Mouse (Mus musculus) CH12.LX (cell line): ENCODE measurements around the gene AI837181. TPM values are rescaled to one million over a fixed set of nuclear protein-coding genes. Genes with fewer than 3 reads are reported as not detected.

Experiments used
- DNase-seq: peaks from one replicate; pipeline ENCODE4 v3.0.0-alpha.2; 2013; ENCODE audit errors: extremely low read depth
- H3K27ac ChIP-seq: 2 replicates; pipeline ENCODE4 v1.5.1; 2012; ENCODE audit warnings: low read depth, mild to moderate bottlenecking, control low read depth, moderate library complexity; ENCODE audit not compliant: insufficient read depth
- H3K27me3 ChIP-seq: replicated peaks from 2 replicates; pipeline ENCODE3; 2012; ENCODE audit warnings: inconsistent platforms
- H3K36me3 ChIP-seq, 2 experiments: replicated peaks in 1 of 2; 2 replicates each; pipeline versions ENCODE3 to v1.6.1; 2012; ENCODE audit warnings: inconsistent platforms in 1 of 2, low read length in 1 of 2, mild to moderate bottlenecking in 1 of 2, mixed read lengths in 1 of 2, moderate library complexity in 1 of 2; ENCODE audit not compliant: control insufficient read depth in 1 of 2, insufficient read depth in 1 of 2
- H3K4me1 ChIP-seq, 2 experiments: 2 replicates each; pipeline ENCODE4 v1.6.1; 2012; ENCODE audit warnings: inconsistent platforms in 1 of 2, moderate library complexity in 1 of 2; ENCODE audit not compliant: insufficient read depth in 2 of 2, control insufficient read depth in 1 of 2
- H3K4me2 ChIP-seq: 2 replicates; pipeline ENCODE4 v1.6.1; 2012; ENCODE audit warnings: low read depth, mild to moderate bottlenecking, control low read depth; ENCODE audit not compliant: poor library complexity, insufficient read depth, severe bottlenecking
- H3K4me3 ChIP-seq, 3 experiments: fragments of 150-350 bp in 1 of 3; sonication (generic) in 1 of 3; replicated peaks in 1 of 3; 2 replicates each; pipeline versions ENCODE3 to v1.5.1; 2011 to 2012; ENCODE audit warnings: low read depth in 2 of 3, low read length in 2 of 3, mild to moderate bottlenecking in 2 of 3, moderate library complexity in 2 of 3, control low read depth in 1 of 3, improper control_type of control experiment in 1 of 3, inconsistent platforms in 1 of 3, mixed read lengths in 1 of 3; ENCODE audit not compliant: poor library complexity in 1 of 3
- H3K79me2 ChIP-seq: replicated peaks from 2 replicates; pipeline ENCODE4 v1.6.1; 2012; ENCODE audit warnings: mild to moderate bottlenecking, moderate library complexity; ENCODE audit not compliant: control insufficient read depth, poor library complexity, insufficient read depth, severe bottlenecking; ENCODE audit errors: extremely low read depth
- H3K9ac ChIP-seq: 2 replicates; pipeline ENCODE4 v1.6.1; 2012; ENCODE audit warnings: low read depth, mild to moderate bottlenecking, control low read depth, moderate library complexity; ENCODE audit not compliant: insufficient read depth
- H3K9me3 ChIP-seq: replicated peaks from 2 replicates; pipeline ENCODE3; 2012; ENCODE audit warnings: low read length, inconsistent platforms, mixed read lengths
- CHD1 ChIP-seq: IDR thresholded peaks from 2 replicates; pipeline ENCODE4 v1.6.1; 2012; ENCODE audit warnings: low read depth, low read length, improper control_type of control experiment, inconsistent platforms
- CTCF ChIP-seq, 2 experiments: IDR thresholded peaks in 1 of 2; conservative IDR thresholded peaks in 1 of 2; 2 replicates each; pipeline ENCODE4 v1.5.1; 2011 to 2012; ENCODE audit warnings: low read depth in 2 of 2, low read length in 2 of 2, improper control_type of control experiment in 1 of 2, inconsistent platforms in 1 of 2, mild to moderate bottlenecking in 1 of 2, moderate library complexity in 1 of 2
- E2F4 ChIP-seq: IDR thresholded peaks from 2 replicates; pipeline ENCODE4 v1.6.1; 2011; ENCODE audit warnings: low read depth, low read length, improper control_type of control experiment; ENCODE audit not compliant: insufficient replicate concordance
- ELF1 ChIP-seq: IDR thresholded peaks from 2 replicates; pipeline ENCODE4 v1.6.1; 2014; ENCODE audit warnings: low read depth, mild to moderate bottlenecking, inconsistent platforms, low read length, improper control_type of control experiment
- ETS1 ChIP-seq: conservative IDR thresholded peaks from 2 replicates; pipeline ENCODE4 v1.6.1; 2012; ENCODE audit warnings: low read depth, mild to moderate bottlenecking, inconsistent platforms, low read length, improper control_type of control experiment, moderate library complexity
- MAFK ChIP-seq: IDR thresholded peaks from 2 replicates; pipeline ENCODE4 v1.6.1; 2011; ENCODE audit warnings: low read length, improper control_type of control experiment; ENCODE audit not compliant: insufficient replicate concordance
- MAX ChIP-seq: IDR thresholded peaks from 2 replicates; pipeline ENCODE4 v1.6.1; 2011; ENCODE audit warnings: low read length, improper control_type of control experiment
- MAZ ChIP-seq: IDR thresholded peaks from 2 replicates; pipeline ENCODE4 v1.6.1; 2012; ENCODE audit warnings: low read depth, mild to moderate bottlenecking, inconsistent platforms, low read length, improper control_type of control experiment, moderate library complexity
- MEF2A ChIP-seq: IDR thresholded peaks from 2 replicates; pipeline ENCODE4 v1.6.1; 2014; ENCODE audit warnings: low read depth, mild to moderate bottlenecking, inconsistent platforms, low read length, improper control_type of control experiment, borderline replicate concordance
- MXI1 ChIP-seq: IDR thresholded peaks from 2 replicates; pipeline ENCODE4 v1.6.1; 2011; ENCODE audit warnings: mild to moderate bottlenecking, low read depth, low read length, improper control_type of control experiment
- MYC ChIP-seq: IDR thresholded peaks from 2 replicates; pipeline ENCODE4 v1.6.1; 2011; ENCODE audit warnings: low read depth, mild to moderate bottlenecking, improper control_type of control experiment, low read length
- PAX5 ChIP-seq: IDR thresholded peaks from 2 replicates; pipeline ENCODE4 v1.6.1; 2012; ENCODE audit warnings: low read length, inconsistent platforms, mixed read lengths
- POLR2A ChIP-seq: IDR thresholded peaks from 2 replicates; pipeline ENCODE4 v1.6.1; 2011; ENCODE audit warnings: low read depth, mild to moderate bottlenecking, improper control_type of control experiment, low read length
- SIN3A ChIP-seq: IDR thresholded peaks from 2 replicates; pipeline ENCODE4 v1.6.1; 2012; ENCODE audit warnings: low read length, improper control_type of control experiment, inconsistent platforms
- TCF12 ChIP-seq: IDR thresholded peaks from 2 replicates; pipeline ENCODE4 v1.6.1; 2014; ENCODE audit warnings: low read depth, mild to moderate bottlenecking, inconsistent platforms, low read length, improper control_type of control experiment
- USF1 ChIP-seq: IDR thresholded peaks from 2 replicates; pipeline ENCODE4 v1.6.1; 2014; ENCODE audit warnings: low read depth, mild to moderate bottlenecking, inconsistent platforms, low read length, improper control_type of control experiment
- USF2 ChIP-seq: conservative IDR thresholded peaks from 2 replicates; pipeline ENCODE4 v1.6.1; 2011; ENCODE audit warnings: low read depth, low read length, improper control_type of control experiment
- ZKSCAN1 ChIP-seq: IDR thresholded peaks from 2 replicates; pipeline ENCODE4 v1.6.1; 2012; ENCODE audit warnings: low read depth, inconsistent platforms, low read length, improper control_type of control experiment, borderline replicate concordance
- dilution Hi-C: fragments of 300-500 bp; cut with MboI; formaldehyde crosslinking; loops from 2 replicates; pipeline ENCODE4 v1.14.3; 2020; ENCODE audit warnings: low sequenced_read_pairs; ENCODE audit not compliant: extremely low pct_unique_long_range_greater_than_20kb, extremely low pct_ligation_motif_present
- in situ Hi-C: fragments of 300-500 bp; cut with MboI; formaldehyde crosslinking; loops from 3 replicates; pipeline ENCODE4 v1.14.3; 2019; ENCODE audit warnings: low sequenced_read_pairs, low pct_ligation_motif_present, low pct_unique_long_range_greater_than_20kb, mixed read lengths
- polyA plus RNA-seq: library from polyadenylated mRNA; unstranded; fragments of >175 nt; gene quantifications from 2 replicates; pipeline ENCODE4 v1.2.1, GENCODE M21; 2012; ENCODE audit warnings: low read depth; ENCODE audit not compliant: insufficient read length
- total RNA-seq, 2 experiments: library from RNA; depleted of rRNA; stranded (reverse); fragments of 300-350 nt in 1 of 2; fragments of >200 nt in 1 of 2; gene quantifications; 2 replicates each; pipeline ENCODE4 v1.2.3; 2012 to 2014

The AI837181 gene
- total and polyA plus RNA-seq, 3 experiments: 9.8 to 25.1 (median 22.0) TPM

DNA sequence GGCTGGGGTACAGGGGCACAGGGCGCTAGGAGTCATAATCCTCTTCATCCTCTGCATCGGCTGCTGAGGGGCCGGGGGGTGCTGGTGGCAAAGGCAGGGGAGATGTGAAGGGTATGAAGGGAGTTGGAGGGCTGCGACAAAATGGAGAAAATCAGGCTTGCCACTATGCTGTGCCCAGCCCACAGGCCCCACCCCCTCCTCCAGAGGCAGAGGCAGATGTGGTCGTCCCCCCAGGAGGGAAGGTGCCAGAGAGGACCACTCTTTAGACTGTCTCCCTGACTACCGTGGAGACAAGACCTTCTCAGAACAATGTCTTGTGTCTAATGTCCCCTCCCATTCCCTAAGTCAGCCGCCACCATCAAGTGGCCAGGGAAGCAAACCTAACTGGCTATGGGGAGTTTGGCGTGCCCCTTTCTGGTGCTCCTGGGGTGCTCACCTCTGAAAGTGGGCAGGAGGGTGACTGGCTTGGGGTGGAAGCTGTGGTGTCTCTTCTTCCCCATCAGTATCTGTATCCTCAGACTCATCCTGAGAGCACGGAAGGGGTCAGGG, 2.0 kb upstream of the AI837181 start:
- TF ChIP-seq USF1 (no peak), ETS1 (no peak), ELF1 (no peak), ZKSCAN1 (no peak), MAFK (no peak), CHD1 (no peak)
- TF ChIP-seq, all 38 proteins: peak for 0
- Histone ChIP-seq H3K9me3 (no peaks in the 10 kb centered on the region), H3K79me2 (no peaks in the 10 kb centered on the region; the same call in 1 of the 2 replicates), H3K4me3 (no peak overlapping the region), H3K4me2 (no peak overlapping the region), H3K27ac (no peak overlapping the region), H3K4me1 (peaks cover 16 to 32% of the 10 kb centered on the region in 2 experiments), H3K27me3 (no peaks in the 10 kb centered on the region), H3K9ac (no peak overlapping the region), H3K36me3 (peaks cover 35 to 68% of the 10 kb centered on the region in 2 experiments)
- no peak for DNase-seq
- in situ Hi-C loops (no loop called here), dilution Hi-C loops (no loop called here)

DNA sequence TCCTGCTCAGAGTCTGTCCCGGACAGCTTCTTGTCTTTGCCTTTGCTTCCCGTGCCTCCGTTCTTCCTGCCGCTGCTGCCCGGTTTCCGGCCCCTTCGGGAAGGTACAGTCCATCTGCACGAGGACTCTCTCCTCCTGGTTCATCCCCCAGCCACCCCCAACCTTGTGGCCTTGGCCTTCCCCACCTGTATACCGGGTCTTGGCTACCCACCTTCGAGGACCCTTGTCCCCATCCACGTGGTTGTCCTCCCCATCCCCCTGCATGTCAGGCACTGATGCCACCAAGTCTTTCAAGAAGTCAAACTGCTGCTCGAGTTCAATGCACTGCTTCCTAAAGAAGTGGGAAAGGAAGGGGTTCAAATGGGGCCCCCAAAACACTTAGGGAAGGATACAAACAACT, 1.4 kb upstream of the AI837181 start:
- DNase-seq: no peak
- peak overlapping the region; percentile 62 to 76 (median 67) for H3K4me3 ChIP-seq
- H3K27ac ChIP-seq: no peak overlapping the region
- dilution Hi-C loops (no loop called here), in situ Hi-C loops (no loop called here)
- TF ChIP-seq CHD1: no peak
- TF ChIP-seq CTCF (conservative IDR thresholded peaks at IDR 0.05 in 1 of 2, IDR thresholded peaks at IDR 0.05 in 1 of 2; ENCODE audit: low read depth in 2 of 2, low read length in 2 of 2): no peak
- no peak for TF ChIP-seq MAFK
- TF ChIP-seq E2F4: no peak
- no peak for TF ChIP-seq TCF12
- no peak for TF ChIP-seq POLR2A
- peak overlapping the region; percentile 52 for H3K4me2 ChIP-seq
- H3K79me2 ChIP-seq: no peaks in the 10 kb centered on the region; the same call in 1 of the 2 replicates
- peaks cover 35 to 63% of the 10 kb centered on the region in 2 experiments for H3K36me3 ChIP-seq
- H3K4me1 ChIP-seq: peaks cover 16 to 32% of the 10 kb centered on the region in 2 experiments
- no peaks in the 10 kb centered on the region for H3K9me3 ChIP-seq
- H3K27me3 ChIP-seq: no peaks in the 10 kb centered on the region
- H3K9ac ChIP-seq: peak overlapping the region; percentile 94

GRCm38 (mm10) chr19:5424092-5424781, 707 bp upstream of the AI837181 start:
- TF ChIP-seq USF2 (no peak), MEF2A (0 out of 2 replicates have a peak, but pooled peaks have one; percentile 18), SIN3A (peak; percentile 47; the same call in 1 of the 2 replicates), PAX5 (no peak), MYC (0 out of 2 replicates have a peak, but pooled peaks have one; percentile 22), MXI1 (peak; percentile 78; the same call in 1 of the 2 replicates), MAX (peak; percentile 73; the same call in 1 of the 2 replicates), MAZ (peak; percentile 13; the same call in 1 of the 2 replicates), USF1 (peak; percentile 23; the same call in 1 of the 2 replicates)
- H3K4me1 ChIP-seq: peaks cover 16 to 32% of the 10 kb centered on the region in 2 experiments
- H3K9ac ChIP-seq: peak overlapping the region; percentile 94
- peak overlapping the region; percentile 62 to 76 (median 67) for H3K4me3 ChIP-seq
- peak; percentile 62 for DNase-seq
- dilution Hi-C loops (no loop called here), in situ Hi-C loops (no loop called here)
- peak overlapping the region; percentile 52 for H3K4me2 ChIP-seq
- peak overlapping the region; percentile 21; the same call in 1 of the 2 replicates for H3K27ac ChIP-seq
- H3K27me3 ChIP-seq: no peaks in the 10 kb centered on the region
- H3K79me2 ChIP-seq: no peaks in the 10 kb centered on the region; the same call in 1 of the 2 replicates
- no peaks in the 10 kb centered on the region for H3K9me3 ChIP-seq
- H3K36me3 ChIP-seq: peaks cover 35 to 61% of the 10 kb centered on the region in 2 experiments
